In genomic region chr1:20674615-20675014, GRCm38 (mm10) we compare ENCODE assay signal across 28 mouse cellular contexts. TPM values are rescaled to one million over a fixed set of nuclear protein-coding genes. Genes with fewer than 3 reads are reported as not detected.
DNase-seq lines count a peak whose midpoint lies in the region; ATAC-seq and TF ChIP-seq lines count a peak whose summit lies in the region.
"Had no signal": no experiment of that assay in that cellular context is flagged by ENCODE, and none has a peak within 500 bp of the region (broad histone marks: within the 10 kb centered on the region; RNA-seq: fewer than 3 reads in every experiment).

No protein-coding gene starts in this region.

- H3K4me3 ChIP-seq in gastrocnemius, adult 2 months: peak overlapping the region; percentile 25
- H3K4me3 ChIP-seq in hindbrain, embryonic 10.5 days: no peak overlapping the region
- H3K4me3 ChIP-seq in hindbrain, embryonic 16.5 days (ENCODE audit: low read length): no peak overlapping the region
- H3K4me3 ChIP-seq in midbrain, embryonic 11.5 days (ENCODE audit: low read depth, low read length): no peak overlapping the region
- H3K4me3 ChIP-seq in midbrain, embryonic 13.5 days (replicated peaks): no peak overlapping the region
- H3K4me3 ChIP-seq in myocyte: peak overlapping the region; percentile 97

- no peak for ATAC-seq in hindbrain, embryonic 16.5 days
- no peak for ATAC-seq in midbrain, embryonic 11.5 days (ENCODE audit: low FRiP score)
- ATAC-seq in midbrain, embryonic 13.5 days: no peak
- ATAC-seq: activated CD4-positive, CD25-positive, alpha-beta regulatory T cell, adult 4 months; CD4-positive, CD25-positive, alpha-beta regulatory T cell, adult 4 months; Patski had no signal

- H3K79me2 ChIP-seq in myocyte (ENCODE audit: control insufficient read depth, insufficient read depth): peaks cover 23% of the 10 kb centered on the region

- no peaks in the 10 kb centered on the region for H3K9me3 ChIP-seq in hindbrain, embryonic 10.5 days
- no peaks in the 10 kb centered on the region for H3K9me3 ChIP-seq in hindbrain, embryonic 16.5 days (ENCODE audit: control insufficient read depth, low read length)
- no peaks in the 10 kb centered on the region for H3K9me3 ChIP-seq in midbrain, embryonic 11.5 days (ENCODE audit: control insufficient read depth, low read length)
- H3K9me3 ChIP-seq in midbrain, embryonic 13.5 days: no peaks in the 10 kb centered on the region
- H3K9me3 ChIP-seq: G1E had no signal

- no peak overlapping the region for H3ac ChIP-seq in myocyte (ENCODE audit: control insufficient read depth, insufficient read length)

- no peak overlapping the region for H3K9ac ChIP-seq in hindbrain, embryonic 16.5 days (ENCODE audit: low read depth, low read length)
- H3K9ac ChIP-seq in midbrain, embryonic 11.5 days (ENCODE audit: low read length): no peak overlapping the region
- H3K9ac ChIP-seq in midbrain, embryonic 13.5 days (replicated peaks): no peak overlapping the region

- WGBS in hindbrain, embryonic 10.5 days: 22% methylated on average over 2 of the region's 2 CpGs
- WGBS in hindbrain, embryonic 16.5 days: 22% methylated on average over 2 of the region's 2 CpGs
- WGBS in midbrain, embryonic 11.5 days: 24% methylated on average over 2 of the region's 2 CpGs
- WGBS in midbrain, embryonic 13.5 days: 17% methylated on average over 2 of the region's 2 CpGs

- TF ChIP-seq CTCF in gastrocnemius, adult 2 months (IDR thresholded peaks at IDR 0.05): no peak

- no peak overlapping the region for H3K4me2 ChIP-seq in hindbrain, embryonic 16.5 days (ENCODE audit: low read length)
- no peak overlapping the region for H3K4me2 ChIP-seq in midbrain, embryonic 11.5 days
- H3K4me2 ChIP-seq in midbrain, embryonic 13.5 days (replicated peaks): no peak overlapping the region
- H3K4me2 ChIP-seq in myocyte (ENCODE audit: low read depth): peak overlapping the region; percentile 61

- H3K4me1 ChIP-seq in hindbrain, embryonic 10.5 days (replicated peaks): peaks cover 14% of the 10 kb centered on the region
- no peaks in the 10 kb centered on the region for H3K4me1 ChIP-seq in hindbrain, embryonic 16.5 days (ENCODE audit: control insufficient read depth, insufficient read depth, low read depth, low read length)
- no peaks in the 10 kb centered on the region for H3K4me1 ChIP-seq in midbrain, embryonic 11.5 days (ENCODE audit: control insufficient read depth, insufficient read depth, low read length)
- H3K4me1 ChIP-seq in midbrain, embryonic 13.5 days (replicated peaks): 0 out of 2 replicates have a peak, but pooled peaks cover 4% of the 10 kb centered on the region

- no peak for DNase-seq in gastrocnemius, adult 2 months
- no peak for DNase-seq in gastrocnemius, postnatal 14 days
- no peak for DNase-seq in hindbrain, embryonic 10.5 days (ENCODE audit: low spot score)
- DNase-seq in midbrain, embryonic 11.5 days (ENCODE audit: low spot score, missing footprints): peak; percentile 72
- DNase-seq in liver: no peak
- DNase-seq: adrenal gland, adult 2 months; adrenal gland, adult 8-10 months; adrenal gland, postnatal 10 days; adrenal gland, postnatal 14 days; adrenal gland, postnatal 25 days; adrenal gland, postnatal 36 days; B cell, adult 2 months; cerebellum, adult 11 months; cerebellum, adult 11-12 months had no signal

- no peaks in the 10 kb centered on the region for H3K27me3 ChIP-seq in hindbrain, embryonic 10.5 days (ENCODE audit: insufficient read depth, poor library complexity, severe bottlenecking)
- no peaks in the 10 kb centered on the region for H3K27me3 ChIP-seq in hindbrain, embryonic 16.5 days (replicated peaks; ENCODE audit: control insufficient read depth, insufficient read depth, low read length)
- H3K27me3 ChIP-seq in midbrain, embryonic 11.5 days (ENCODE audit: control insufficient read depth, insufficient read depth, low read length): no peaks in the 10 kb centered on the region
- H3K27me3 ChIP-seq in midbrain, embryonic 13.5 days: no peaks in the 10 kb centered on the region
- H3K27me3 ChIP-seq in myocyte (ENCODE audit: control insufficient read depth, insufficient read depth, insufficient read length): no peaks in the 10 kb centered on the region
- H3K27me3 ChIP-seq: CH12.LX, Patski had no signal

- peak overlapping the region; percentile 82 for H3K27ac ChIP-seq in gastrocnemius, adult 2 months
- H3K27ac ChIP-seq in hindbrain, embryonic 10.5 days: peak overlapping the region; percentile 40
- no peak overlapping the region for H3K27ac ChIP-seq in hindbrain, embryonic 16.5 days (ENCODE audit: low read depth, low read length)
- no peak overlapping the region for H3K27ac ChIP-seq in midbrain, embryonic 11.5 days (ENCODE audit: low read depth, low read length)
- H3K27ac ChIP-seq in midbrain, embryonic 13.5 days: no peak overlapping the region

- peak; percentile 77 for TF ChIP-seq POLR2A in myocyte (IDR thresholded peaks at IDR 0.05; ENCODE audit: insufficient read length, low read depth)

- intact Hi-C loops in gastrocnemius, adult 2 months (cut with DNase I): no loop called here
- intact Hi-C loops in gastrocnemius, postnatal 14 days (cut with DNase I; ENCODE audit: low total_unique reads): no loop called here

- H3K36me3 ChIP-seq in hindbrain, embryonic 10.5 days: no peaks in the 10 kb centered on the region
- H3K36me3 ChIP-seq in hindbrain, embryonic 16.5 days (ENCODE audit: control insufficient read depth, insufficient read depth, low read length): no peaks in the 10 kb centered on the region
- no peaks in the 10 kb centered on the region for H3K36me3 ChIP-seq in midbrain, embryonic 11.5 days (ENCODE audit: control insufficient read depth, insufficient read depth, low read length)
- H3K36me3 ChIP-seq in midbrain, embryonic 13.5 days: no peaks in the 10 kb centered on the region
- H3K36me3 ChIP-seq in myocyte (ENCODE audit: control insufficient read depth, insufficient read depth): peaks cover 7% of the 10 kb centered on the region
- H3K36me3 ChIP-seq: G1E had no signal

TF ChIP-seq in myocyte, 11 proteins besides CTCF, POLR2A, EP300 and RAD21:
- peak; percentile 97 for TF ChIP-seq POLR2AphosphoS2 (IDR thresholded peaks at IDR 0.05; ENCODE audit: insufficient read length, low read depth)
- TF ChIP-seq REST (IDR thresholded peaks at IDR 0.05; ENCODE audit: insufficient read depth, insufficient read length): no peak

RNA-seq across cellular contexts. Expression of gene Il17a, which starts 56.1 kb away (rescaled TPM):
- not detected for total RNA-seq in gastrocnemius, adult 2 months (2021)
- total RNA-seq in gastrocnemius, postnatal 14 days (2021): not detected
- polyA plus RNA-seq in hindbrain, embryonic 10.5 days (2016; fragmentation: Nextera tagmentation; extraction: Ambion mirVana): not detected in 2 replicates
- not detected in 2 replicates for polyA plus RNA-seq in hindbrain, embryonic 16.5 days (2015; fragmentation: Nextera tagmentation; extraction: Ambion mirVana)
- not detected in 2 replicates for polyA plus RNA-seq in midbrain, embryonic 11.5 days (2014; fragmentation: Nextera tagmentation; extraction: Ambion mirVana)
- polyA plus RNA-seq in midbrain, embryonic 13.5 days (2015; fragmentation: Nextera tagmentation; extraction: Ambion mirVana): not detected in 2 replicates
- not detected for polyA plus RNA-seq in myocyte (2012; fragmentation: generic; extraction: Trizol)
- total RNA-seq: adrenal gland, adult 18-20 months; adrenal gland, adult 2 months; adrenal gland, adult 8-10 months; adrenal gland, postnatal 10 days; adrenal gland, postnatal 14 days; adrenal gland, postnatal 25 days; adrenal gland, postnatal 36 days; adrenal gland, postnatal 4 days; ES-E14; G1E; MEL had no signal
- polyA plus RNA-seq: activated CD4-positive, CD25-positive, alpha-beta regulatory T cell, adult 4 months; adrenal gland, adult 2 months; brain, embryonic 14.5 days; C2C12; CD4-positive, CD25-positive, alpha-beta regulatory T cell, adult 4 months; G1E; Patski had no signal

RNA-seq across cellular contexts. Expression of gene Pkhd1, which starts 56.8 kb away (rescaled TPM):
- under 1 TPM in 1 of 2 experiments, not detected in 1; 0.06 TPM for total RNA-seq in gastrocnemius, adult 2 months (2021)
- under 1 TPM; 0.09 to 0.12 TPM for total RNA-seq in gastrocnemius, postnatal 14 days (2021)
- polyA plus RNA-seq in hindbrain, embryonic 10.5 days (2016; fragmentation: Nextera tagmentation; extraction: Ambion mirVana): 0.01 TPM in 1 of 2 replicates, not detected in the other
- 0.01 TPM in 2 replicates for polyA plus RNA-seq in hindbrain, embryonic 16.5 days (2015; fragmentation: Nextera tagmentation; extraction: Ambion mirVana)
- not detected in 2 replicates for polyA plus RNA-seq in midbrain, embryonic 11.5 days (2014; fragmentation: Nextera tagmentation; extraction: Ambion mirVana)
- 0.01 TPM in 1 of 2 replicates, not detected in the other for polyA plus RNA-seq in midbrain, embryonic 13.5 days (2015; fragmentation: Nextera tagmentation; extraction: Ambion mirVana)
- polyA plus RNA-seq in myocyte (2012; fragmentation: generic; extraction: Trizol): 1.1 TPM
- total RNA-seq: CH12.LX, MEL had no signal
- polyA plus RNA-seq: adrenal gland, adult 2 months; C2C12; CD4-positive, CD25-positive, alpha-beta regulatory T cell, adult 4 months; G1E had no signal

Comparison
In these comparisons a context has a peak if more than half of its experiments do, and no peak if none do; other contexts are left out.
1. H3K27ac ChIP-seq: peak in gastrocnemius, adult 2 months (single experiment) and hindbrain, embryonic 10.5 days (single experiment); none in hindbrain, embryonic 16.5 days (single experiment), midbrain, embryonic 11.5 days (single experiment) and midbrain, embryonic 13.5 days (single experiment).
2. H3K4me3 ChIP-seq: peak in gastrocnemius, adult 2 months (single experiment) and myocyte (single experiment); none in hindbrain, embryonic 10.5 days (single experiment), hindbrain, embryonic 16.5 days (single experiment), midbrain, embryonic 11.5 days (single experiment) and midbrain, embryonic 13.5 days (single experiment).